Mouse (Mus musculus): ENCODE measurements at regions not wholly inside any gene's neighbourhood (a gene's known extent, or its start where the extent isn't known, plus 50 kb on each side); places are given as distances from the start of the nearest gene placed in this dataset.

- DNase-seq (ENCODE audit: low spot score), result no peak
Observed at GRCm38 (mm10) chrX:112984668-112985067, 200.6 kb downstream of the Chm start.

- DNase-seq (ENCODE audit: low spot score), result no peak
Observed at GRCm38 (mm10) chrX:112984073-112984472, 201.2 kb downstream of the Chm start.

- DNase-seq (ENCODE audit: low spot score), result peak; percentile 55
Observed at GRCm38 (mm10) chrX:112978583-112978982, 206.7 kb downstream of the Chm start.

- DNase-seq (ENCODE audit: low spot score), result no peak
Observed at GRCm38 (mm10) chrX:112964093-112964492, 221.2 kb downstream of the Chm start.

- DNase-seq (ENCODE audit: low spot score), result peak; percentile 55
Observed at GRCm38 (mm10) chrX:112949792-112950191, 235.5 kb downstream of the Chm start.

- DNase-seq (ENCODE audit: low spot score), result no peak
Observed at GRCm38 (mm10) chrX:112947521-112947920, 237.8 kb downstream of the Chm start.

- no peak for DNase-seq (ENCODE audit: low spot score)
Observed at GRCm38 (mm10) chrX:112925542-112926182, 227.2 kb upstream of the Pof1b start.

- DNase-seq (ENCODE audit: low spot score), result peak; percentile 36
Observed at GRCm38 (mm10) chrX:112903631-112904410, 205.4 kb upstream of the Pof1b start.

GRCm38 (mm10) chrX:112886539-112886938 is 188.1 kb upstream of the Pof1b start:
- no peak for DNase-seq (ENCODE audit: low spot score)
